Mouse (Mus musculus) liver, embryonic 14.5 days (tissue): ENCODE measurements at regions not wholly inside any gene's neighbourhood (a gene's known extent, or its start where the extent isn't known, plus 50 kb on each side); places are given as distances from the start of the nearest gene placed in this dataset.

Source experiments
- CTCF ChIP-seq: IDR thresholded peaks from 2 replicates; pipeline ENCODE4 v1.5.1; 2016; ENCODE audit warnings: antibody characterized with exemption, low read depth, control low read depth
- EP300 ChIP-seq: IDR thresholded peaks from 2 replicates; pipeline ENCODE4 v1.6.1; 2016; ENCODE audit warnings: antibody characterized with exemption, low read depth

DNA sequence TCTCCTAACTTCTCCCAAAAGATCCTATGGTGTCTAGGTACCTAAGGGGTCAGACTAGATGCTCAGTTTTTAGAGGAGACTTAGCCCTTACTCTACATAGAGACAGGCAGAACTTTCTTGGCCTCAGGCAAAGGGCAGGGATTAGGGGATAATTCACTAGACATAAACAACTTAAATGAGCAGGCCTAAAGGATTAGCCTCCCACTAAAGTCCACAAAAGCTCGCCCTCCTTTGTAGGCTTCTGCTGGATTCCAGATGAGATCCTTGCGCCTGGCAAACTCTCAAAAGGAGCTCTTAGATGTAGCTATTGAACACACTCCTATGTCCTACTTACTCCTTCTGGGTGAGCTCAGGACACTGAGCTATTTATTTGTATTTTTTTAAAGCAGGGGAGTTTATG lies 509.9 kb upstream of the Plxna2 start:
- TF ChIP-seq CTCF (no peak), EP300 (no peak)
